Mouse (Mus musculus) heart, postnatal 0 days (tissue): ENCODE measurements around the gene Mpc2. TPM values are rescaled to one million over a fixed set of nuclear protein-coding genes. Genes with fewer than 3 reads are reported as not detected.
A peak's percentile ranks its signal among the peaks of the same experiment; 100 is the strongest.

Source experiments
- ATAC-seq: fragments of 200-750 bp; cut with Nextera tagmentation; 2 replicates; pipeline ENCODE4 v1.8.0; 2017; ENCODE audit warnings: low read depth, moderate number of reproducible peaks, moderate library complexity; ENCODE audit not compliant: insufficient read depth
- DNase-seq: peaks from one replicate; pipeline ENCODE4 v3.0.0-alpha.2; 2016; ENCODE audit warnings: low spot score
- H3K27ac ChIP-seq: fragments of 300-500 bp; sonication (generic); 2 replicates; pipeline ENCODE4 v1.5.1; 2014; ENCODE audit warnings: low read depth, mild to moderate bottlenecking
- H3K27me3 ChIP-seq: fragments of 300-500 bp; sonication (generic); 2 replicates; pipeline ENCODE4 v1.6.1; 2014; ENCODE audit warnings: low read length, mixed read lengths; ENCODE audit not compliant: control insufficient read depth, insufficient read depth
- H3K36me3 ChIP-seq: fragments of 300-500 bp; sonication (generic); replicated peaks from 2 replicates; pipeline ENCODE4 v1.6.1; 2014; ENCODE audit warnings: low read length, mixed read lengths; ENCODE audit not compliant: control insufficient read depth, insufficient read depth
- H3K4me1 ChIP-seq: fragments of 300-500 bp; sonication (generic); 2 replicates; pipeline ENCODE4 v1.6.1; 2014; ENCODE audit warnings: antibody characterized with exemption; ENCODE audit not compliant: control insufficient read depth, insufficient read depth
- H3K4me2 ChIP-seq: fragments of 300-500 bp; sonication (generic); 2 replicates; pipeline ENCODE4 v1.6.1; 2014; ENCODE audit warnings: low read depth, mild to moderate bottlenecking, low read length, moderate library complexity
- H3K4me3 ChIP-seq: fragments of 300-500 bp; sonication (generic); 2 replicates; pipeline ENCODE4 v1.5.1; 2014; ENCODE audit warnings: low read depth, low read length
- H3K9ac ChIP-seq: fragments of 300-500 bp; sonication (generic); replicated peaks from 2 replicates; pipeline ENCODE4 v1.6.1; 2014; ENCODE audit warnings: low read depth, low read length, mixed read lengths
- H3K9me3 ChIP-seq: fragments of 300-500 bp; sonication (generic); replicated peaks from 2 replicates; pipeline ENCODE4 v1.6.1; 2016; ENCODE audit warnings: low read length; ENCODE audit not compliant: control insufficient read depth
- CTCF ChIP-seq: IDR thresholded peaks from 2 replicates; pipeline ENCODE4 v1.5.1; 2016; ENCODE audit warnings: antibody characterized with exemption, control low read depth, low read depth
- EP300 ChIP-seq: IDR thresholded peaks from 2 replicates; pipeline ENCODE4 v1.6.1; 2016; ENCODE audit warnings: antibody characterized with exemption, low read depth
- WGBS: fragments of 180-500 bp; shearing (Covaris S2); extraction: QIAGEN DNeasy Blood & Tissue Kit; methylation state at CpG from one replicate; pipeline ENCODE4 v1.1.7; 2014; 5-methylcytosine and 5-hydroxymethylcytosine counted together
- polyA plus RNA-seq: library from polyadenylated mRNA; unstranded; fragments of >200 nt; fragmentation: Nextera tagmentation; extraction: Ambion mirVana; gene quantifications from 2 replicates; pipeline ENCODE4 v1.2.1, GENCODE M21; 2015
- total RNA-seq: library from RNA; depleted of rRNA; stranded (reverse); fragments of >200 nt; gene quantifications from 2 replicates; pipeline ENCODE4 v1.2.3, GENCODE M21; 2014; ENCODE audit warnings: low replicate concordance; rRNA removed

The Mpc2 gene
- total and polyA plus RNA-seq, 2 experiments from 2014 or later, result 299 to 840 TPM

GRCm38 (mm10) chr1:165503307-165504024, 43.0 kb downstream of the Mpc2 start:
- Histone ChIP-seq H3K4me2 (no peak overlapping the region), H3K9me3 (no peaks in the 10 kb centered on the region), H3K27ac (no peak overlapping the region), H3K36me3 (no peaks in the 10 kb centered on the region), H3K4me1 (peaks cover 3% of the 10 kb centered on the region; the same call in 1 of the 2 replicates), H3K9ac (no peak overlapping the region), H3K27me3 (no peaks in the 10 kb centered on the region), H3K4me3 (no peak overlapping the region)
- DNase-seq, result peak; percentile 56
- TF ChIP-seq EP300, result no peak
- peak; percentile 70 for TF ChIP-seq CTCF
- peak; percentile 62; the same call in 1 of the 2 replicates for ATAC-seq
- 29% methylated on average over 10 of the region's 10 CpGs for WGBS

- DNase-seq, result no peak
- WGBS, result 86% methylated on average over 6 of the region's 6 CpGs
- no peak for ATAC-seq
- Histone ChIP-seq H3K27me3 (no peaks in the 10 kb centered on the region), H3K9ac (no peak overlapping the region), H3K4me3 (no peak overlapping the region), H3K4me1 (peaks cover 3% of the 10 kb centered on the region; the same call in 1 of the 2 replicates), H3K36me3 (no peaks in the 10 kb centered on the region), H3K9me3 (no peaks in the 10 kb centered on the region), H3K4me2 (no peak overlapping the region), H3K27ac (no peak overlapping the region)
- TF ChIP-seq EP300 (no peak), CTCF (no peak)
Measured at GRCm38 (mm10) chr1:165506303-165506702, 45.9 kb downstream of the Mpc2 start.

GRCm38 (mm10) chr1:165510161-165510560, 49.7 kb downstream of the Mpc2 start:
- Histone ChIP-seq H3K9me3 (no peaks in the 10 kb centered on the region), H3K4me2 (no peak overlapping the region), H3K9ac (no peak overlapping the region), H3K27me3 (no peaks in the 10 kb centered on the region), H3K27ac (no peak overlapping the region), H3K4me3 (no peak overlapping the region), H3K4me1 (no peaks in the 10 kb centered on the region), H3K36me3 (no peaks in the 10 kb centered on the region)
- ATAC-seq (no peak), DNase-seq (no peak)
- TF ChIP-seq EP300 (no peak), CTCF (no peak)
- 69% methylated on average over 6 of the region's 6 CpGs for WGBS

- Histone ChIP-seq H3K4me3 (no peak overlapping the region), H3K27me3 (no peaks in the 10 kb centered on the region), H3K4me2 (no peak overlapping the region), H3K4me1 (no peaks in the 10 kb centered on the region), H3K9me3 (no peaks in the 10 kb centered on the region), H3K27ac (no peak overlapping the region), H3K36me3 (no peaks in the 10 kb centered on the region), H3K9ac (no peak overlapping the region)
- 87% methylated on average over 7 of the region's 7 CpGs for WGBS
- TF ChIP-seq EP300, result no peak
- TF ChIP-seq CTCF, result no peak
- ATAC-seq (no peak), DNase-seq (no peak)
Measured at GRCm38 (mm10) chr1:165520716-165521115, 60.3 kb downstream of the Mpc2 start.

Other genes starting within 250 kb of the Mpc2 start
- 11.7 and 24.8 TPM in 2 replicates for gene Tiprl, start 223.6 kb upstream of the Mpc2 start, total RNA-seq
- gene Tiprl, start 223.6 kb upstream of the Mpc2 start, polyA plus RNA-seq, result 84.7 and 85.5 TPM in 2 replicates
- gene Gpr161, start 164.8 kb upstream of the Mpc2 start, total RNA-seq, result 2.5 and 4.8 TPM in 2 replicates
- gene Gpr161, start 164.8 kb upstream of the Mpc2 start, polyA plus RNA-seq, result 0.19 and 0.31 TPM in 2 replicates
- gene Dcaf6, start 162 bp upstream of the Mpc2 start, total RNA-seq, result 24.1 and 36.8 TPM in 2 replicates
- gene Dcaf6, start 162 bp upstream of the Mpc2 start, polyA plus RNA-seq, result 19.2 and 21.5 TPM in 2 replicates
- not detected in 2 replicates for gene Adcy10, start 24.5 kb downstream of the Mpc2 start, total RNA-seq
- not detected in 2 replicates for gene Adcy10, start 24.5 kb downstream of the Mpc2 start, polyA plus RNA-seq
- gene Mpzl1, start 173.9 kb downstream of the Mpc2 start, total RNA-seq, result 16.6 and 17.9 TPM in 2 replicates
- 57.1 and 57.5 TPM in 2 replicates for gene Mpzl1, start 173.9 kb downstream of the Mpc2 start, polyA plus RNA-seq
- gene Rcsd1, start 249.1 kb downstream of the Mpc2 start, total RNA-seq, result 88.6 and 94.0 TPM in 2 replicates
- gene Rcsd1, start 249.1 kb downstream of the Mpc2 start, polyA plus RNA-seq, result 103 and 116 TPM in 2 replicates